In the genomic region with DNA sequence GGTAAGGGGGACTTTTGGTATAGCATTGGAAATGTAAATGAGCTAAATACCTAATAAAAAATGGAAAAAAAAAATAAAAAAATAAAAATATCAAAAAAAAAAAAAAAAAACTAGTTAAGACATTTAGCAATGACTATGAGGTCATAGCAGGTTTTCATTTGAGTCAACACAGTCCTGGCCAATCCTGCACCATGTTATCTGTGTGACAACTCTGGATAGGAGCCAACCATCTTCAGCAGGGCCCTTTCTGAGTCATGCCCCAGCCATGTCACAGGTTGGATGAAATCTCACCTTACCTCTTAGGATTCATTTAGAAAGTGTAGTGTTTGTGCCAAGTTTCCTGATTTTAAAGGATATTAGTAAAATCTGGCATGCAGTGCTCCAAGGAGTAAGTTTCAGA, we compare ENCODE assay signal across 16 mouse cellular contexts.
"Had no signal": no experiment of that assay in that cellular context is flagged by ENCODE, and none has a peak within 500 bp of the region (broad histone marks: within the 10 kb centered on the region; RNA-seq: fewer than 3 reads in every experiment).

No protein-coding gene starts in this region.

- H3K4me2 ChIP-seq: kidney, embryonic 15.5 days; limb, embryonic 13.5 days; liver, embryonic 12.5 days; neural tube, embryonic 15.5 days had no signal

- H3K4me3 ChIP-seq: kidney, embryonic 15.5 days; limb, embryonic 13.5 days; liver, embryonic 12.5 days; midbrain, embryonic 10.5 days; myocyte; neural tube, embryonic 15.5 days had no signal

- H3K9me3 ChIP-seq: kidney, embryonic 15.5 days; limb, embryonic 13.5 days; liver, embryonic 12.5 days; midbrain, embryonic 10.5 days; neural tube, embryonic 15.5 days had no signal

- H3K36me3 ChIP-seq: kidney, embryonic 15.5 days; limb, embryonic 13.5 days; liver, embryonic 12.5 days; midbrain, embryonic 10.5 days; neural tube, embryonic 15.5 days had no signal

- ATAC-seq: liver, embryonic 12.5 days had no signal

- DNase-seq: kidney, adult 2 months; kidney, postnatal 25 days; layer of hippocampus, adult 9-11 months; layer of hippocampus, postnatal 36 days; lung, postnatal 4 days; midbrain, embryonic 14.5 days; right cerebral cortex, adult 18-20 months; right cerebral cortex, postnatal 25 days; thymus, adult 18-20 months; thymus, postnatal 14 days had no signal

- H3K9ac ChIP-seq: kidney, embryonic 15.5 days; limb, embryonic 13.5 days; liver, embryonic 12.5 days; neural tube, embryonic 15.5 days had no signal

- H3K27ac ChIP-seq: liver, embryonic 12.5 days; midbrain, embryonic 10.5 days; neural tube, embryonic 15.5 days had no signal

- H3K4me1 ChIP-seq: liver, embryonic 12.5 days; neural tube, embryonic 15.5 days had no signal

- H3K27me3 ChIP-seq: kidney, embryonic 15.5 days; limb, embryonic 13.5 days; liver, embryonic 12.5 days; neural tube, embryonic 15.5 days had no signal
